Mouse (Mus musculus) E14TG2a.4 (cell line): ENCODE measurements around the gene Pidd1.

Source experiments
- H3K27me3 ChIP-seq: 2 replicates; pipeline ENCODE4 v1.6.1; 2014; ENCODE audit warnings: low read length, control low read depth; ENCODE audit not compliant: insufficient read depth
- H3K36me3 ChIP-seq: 2 replicates; pipeline ENCODE4 v1.6.1; 2014; ENCODE audit warnings: low read length, control low read depth; ENCODE audit not compliant: insufficient read depth
- H3K4me1 ChIP-seq: replicated peaks from 2 replicates; pipeline ENCODE4 v1.6.1; 2014; ENCODE audit warnings: low read depth, low read length, control low read depth
- H3K4me3 ChIP-seq: replicated peaks from 2 replicates; pipeline ENCODE4 v1.5.1; 2014; ENCODE audit warnings: mild to moderate bottlenecking, low read length
- H3K9me3 ChIP-seq: 2 replicates; pipeline ENCODE4 v1.6.1; 2014; ENCODE audit warnings: low read length, control low read depth
- CTCF ChIP-seq: conservative IDR thresholded peaks from 2 replicates; pipeline ENCODE4 v1.5.1; 2014; ENCODE audit warnings: low read length
- NANOG ChIP-seq: IDR thresholded peaks from 2 replicates; pipeline ENCODE4 v1.6.1; 2014; ENCODE audit warnings: borderline replicate concordance, low read length, mixed read lengths
- POU5F1 ChIP-seq: IDR thresholded peaks from 2 replicates; pipeline ENCODE4 v1.6.1; 2014; ENCODE audit warnings: low read length, borderline replicate concordance

Pidd1 gene

DNA sequence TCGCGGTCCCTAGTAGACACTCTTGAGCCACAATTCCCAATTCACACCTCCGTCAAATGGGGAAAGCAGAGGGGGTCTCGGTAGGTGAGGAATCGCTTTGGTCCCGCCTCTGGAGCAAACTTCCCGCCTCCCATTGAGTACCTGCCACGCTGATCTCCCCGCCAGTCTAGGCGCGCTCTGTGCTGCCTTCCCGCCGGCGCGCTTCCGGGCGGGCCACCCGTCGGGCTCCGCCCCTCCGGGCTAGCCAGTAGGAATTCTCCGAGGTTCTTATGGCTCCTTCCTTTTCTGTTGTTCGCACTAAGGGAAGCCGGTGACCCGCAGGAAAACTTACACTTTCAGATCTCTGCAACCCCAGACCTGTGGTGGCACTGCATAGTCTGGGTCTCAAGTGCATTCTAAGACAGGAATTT, at the start of gene Pidd1:
Gene Pidd1, minus strand, starts transcription at position 198 of the 410 bp plus-strand sequence.
- Histone ChIP-seq H3K9me3 (no peaks in the 10 kb centered on the region), H3K4me3 (peak within 1 kb of the TSS; percentile 87), H3K4me1 (peaks cover 76% of the 10 kb centered on the region), H3K27me3 (no peaks in the 10 kb centered on the region), H3K36me3 (peaks cover 53% of the 10 kb centered on the region)
- no peak for TF ChIP-seq POU5F1
- TF ChIP-seq CTCF = no peak
- TF ChIP-seq NANOG = no peak

DNA sequence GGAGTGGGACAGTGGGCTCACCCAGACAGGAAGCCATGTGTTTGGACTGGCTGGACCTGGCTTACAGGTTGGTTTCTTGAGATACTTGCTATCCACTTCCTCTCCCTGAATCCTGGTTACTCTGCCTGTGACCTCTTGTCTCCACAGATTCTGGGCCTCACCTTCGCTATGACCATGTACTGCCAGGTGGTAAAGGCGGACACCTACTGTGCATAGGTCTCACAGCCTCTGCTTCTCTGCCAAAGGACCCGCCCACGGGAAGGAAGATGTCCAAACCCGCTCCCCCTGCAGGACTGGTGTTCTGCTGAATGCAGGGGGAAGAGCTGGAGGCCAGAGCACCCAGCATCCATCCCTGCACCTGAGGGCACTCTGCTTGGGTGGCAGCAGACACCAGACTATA, 48.9 kb upstream of the Pidd1 start:
- TF ChIP-seq NANOG (no peak), POU5F1 (no peak), CTCF (no peak)
- H3K36me3 ChIP-seq = peaks cover 89% of the 10 kb centered on the region
- no peaks in the 10 kb centered on the region for H3K9me3 ChIP-seq
- H3K4me1 ChIP-seq = no peaks in the 10 kb centered on the region
- no peak overlapping the region for H3K4me3 ChIP-seq
- H3K27me3 ChIP-seq = no peaks in the 10 kb centered on the region

DNA sequence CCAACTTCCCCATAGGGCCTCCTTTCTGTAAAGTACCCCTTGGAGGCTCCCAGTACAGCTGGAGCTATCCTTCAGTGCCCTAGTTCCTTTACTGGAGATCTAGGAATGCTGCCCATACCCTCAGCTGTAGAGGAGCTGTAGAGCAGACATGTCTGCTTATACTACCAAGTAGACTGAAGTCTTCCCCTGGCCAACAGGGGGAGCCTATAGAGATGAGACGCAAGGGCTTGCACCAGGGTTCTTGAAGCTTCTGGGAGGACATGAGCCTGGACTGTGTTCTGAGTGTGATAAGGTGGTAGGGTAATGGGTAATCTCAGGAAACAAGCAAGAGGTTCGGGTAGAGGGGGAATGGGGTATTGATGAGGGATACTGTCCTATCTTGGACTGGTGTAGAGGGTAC, 47.3 kb upstream of the Pidd1 start:
- TF ChIP-seq CTCF (peak; percentile 34; the same call in 1 of the 2 replicates), NANOG (no peak)
- H3K4me1 ChIP-seq = no peaks in the 10 kb centered on the region
- H3K27me3 ChIP-seq = no peaks in the 10 kb centered on the region
- peaks cover 93% of the 10 kb centered on the region for H3K36me3 ChIP-seq
- no peak overlapping the region for H3K4me3 ChIP-seq
- no peaks in the 10 kb centered on the region for H3K9me3 ChIP-seq

DNA sequence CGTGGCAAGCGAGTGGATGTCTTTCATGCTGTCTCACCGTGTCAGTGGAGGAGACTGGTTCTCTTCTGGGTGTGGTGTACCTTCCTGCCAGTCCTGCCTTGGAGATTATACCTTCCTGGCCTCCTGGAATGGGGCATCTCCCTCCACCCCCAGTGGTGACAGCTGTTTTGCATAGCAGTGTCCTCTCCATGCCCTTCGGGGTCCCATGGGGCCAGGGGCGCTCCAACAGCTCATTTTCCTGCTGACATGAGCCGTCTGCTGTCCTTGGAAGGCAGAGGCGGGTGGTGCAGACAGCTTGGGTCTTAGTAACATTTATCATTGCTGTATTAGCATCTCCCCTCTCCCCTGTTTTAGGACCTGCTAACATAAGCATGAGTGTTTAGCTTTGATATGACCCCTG, 43.3 kb upstream of the Pidd1 start:
- no peaks in the 10 kb centered on the region for H3K9me3 ChIP-seq
- H3K36me3 ChIP-seq = peaks cover 76% of the 10 kb centered on the region
- peaks cover 14% of the 10 kb centered on the region for H3K4me1 ChIP-seq
- H3K4me3 ChIP-seq = no peak overlapping the region
- peaks cover 26% of the 10 kb centered on the region for H3K27me3 ChIP-seq
- TF ChIP-seq CTCF (no peak), NANOG (no peak), POU5F1 (no peak)

DNA sequence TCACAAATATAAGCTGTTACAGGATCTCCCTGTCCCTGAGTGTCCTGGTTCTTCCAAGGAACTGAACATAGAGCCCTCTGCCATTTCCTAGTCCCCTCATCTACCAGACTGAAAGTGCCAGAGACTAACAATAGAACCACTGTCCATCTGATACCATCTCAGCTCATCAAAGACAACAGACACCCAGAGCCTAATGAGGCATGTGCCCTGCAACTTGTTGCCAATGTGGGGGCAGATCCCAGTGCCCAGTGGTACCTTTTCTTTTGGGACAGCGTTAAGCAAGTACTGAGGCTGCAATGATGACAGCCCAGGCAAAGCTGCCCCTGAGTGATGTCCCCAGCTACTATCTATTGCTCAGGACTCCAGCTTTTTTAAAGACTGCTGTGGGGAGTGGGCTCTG, 42.4 kb upstream of the Pidd1 start:
- no peak for TF ChIP-seq CTCF
- no peak for TF ChIP-seq NANOG
- no peak for TF ChIP-seq POU5F1
- H3K9me3 ChIP-seq = no peaks in the 10 kb centered on the region
- peaks cover 32% of the 10 kb centered on the region for H3K27me3 ChIP-seq
- H3K36me3 ChIP-seq = peaks cover 67% of the 10 kb centered on the region
- H3K4me3 ChIP-seq = no peak overlapping the region
- H3K4me1 ChIP-seq = peaks cover 19% of the 10 kb centered on the region

DNA sequence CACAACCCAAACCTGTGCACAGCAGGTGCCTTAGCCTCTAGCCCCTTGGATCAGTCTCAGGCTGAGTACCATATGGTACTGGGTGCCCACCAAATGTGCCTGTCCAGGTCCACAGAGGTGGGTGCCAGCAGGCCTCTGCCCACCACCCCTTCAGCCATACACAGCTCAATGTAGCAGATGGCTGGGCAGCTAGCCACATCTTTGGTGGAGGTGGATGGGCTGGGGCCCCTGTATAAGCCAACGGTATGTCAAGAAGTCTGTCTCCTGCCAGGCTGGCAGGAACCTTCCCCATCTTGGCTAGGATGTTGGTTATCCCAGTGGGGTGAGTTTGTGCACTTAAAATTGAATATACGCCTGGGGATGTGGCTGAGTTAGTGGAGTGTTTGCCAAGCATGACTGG, 41.8 kb upstream of the Pidd1 start:
- H3K27me3 ChIP-seq = peaks cover 36% of the 10 kb centered on the region
- TF ChIP-seq CTCF (no peak), NANOG (no peak), POU5F1 (no peak)
- peaks cover 61% of the 10 kb centered on the region for H3K36me3 ChIP-seq
- no peaks in the 10 kb centered on the region for H3K9me3 ChIP-seq
- peaks cover 25% of the 10 kb centered on the region for H3K4me1 ChIP-seq
- no peak overlapping the region for H3K4me3 ChIP-seq

DNA sequence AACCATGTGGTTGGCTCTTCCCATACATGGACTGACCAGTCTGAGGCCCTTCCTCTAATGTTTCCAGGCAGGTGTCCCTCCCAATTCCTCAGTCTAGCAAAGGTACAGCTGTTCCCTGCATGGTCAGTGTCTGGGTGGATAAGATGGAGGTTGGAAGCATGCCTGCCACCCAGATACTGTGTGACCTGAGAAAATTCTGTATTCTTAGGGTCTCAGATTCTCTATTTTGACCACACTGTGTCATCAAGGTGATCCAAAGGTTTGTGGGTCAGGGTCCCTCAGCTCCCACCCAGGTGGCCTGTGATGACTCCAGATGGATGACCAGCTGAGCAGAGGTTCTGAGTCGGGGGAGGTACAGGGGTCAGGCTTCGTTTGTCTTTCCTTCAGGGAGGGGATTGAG, 41.4 kb upstream of the Pidd1 start:
- peaks cover 40% of the 10 kb centered on the region for H3K27me3 ChIP-seq
- TF ChIP-seq NANOG (no peak), CTCF (no peak), POU5F1 (no peak)
- H3K4me3 ChIP-seq = no peak overlapping the region
- peaks cover 28% of the 10 kb centered on the region for H3K4me1 ChIP-seq
- peaks cover 57% of the 10 kb centered on the region for H3K36me3 ChIP-seq
- no peaks in the 10 kb centered on the region for H3K9me3 ChIP-seq

DNA sequence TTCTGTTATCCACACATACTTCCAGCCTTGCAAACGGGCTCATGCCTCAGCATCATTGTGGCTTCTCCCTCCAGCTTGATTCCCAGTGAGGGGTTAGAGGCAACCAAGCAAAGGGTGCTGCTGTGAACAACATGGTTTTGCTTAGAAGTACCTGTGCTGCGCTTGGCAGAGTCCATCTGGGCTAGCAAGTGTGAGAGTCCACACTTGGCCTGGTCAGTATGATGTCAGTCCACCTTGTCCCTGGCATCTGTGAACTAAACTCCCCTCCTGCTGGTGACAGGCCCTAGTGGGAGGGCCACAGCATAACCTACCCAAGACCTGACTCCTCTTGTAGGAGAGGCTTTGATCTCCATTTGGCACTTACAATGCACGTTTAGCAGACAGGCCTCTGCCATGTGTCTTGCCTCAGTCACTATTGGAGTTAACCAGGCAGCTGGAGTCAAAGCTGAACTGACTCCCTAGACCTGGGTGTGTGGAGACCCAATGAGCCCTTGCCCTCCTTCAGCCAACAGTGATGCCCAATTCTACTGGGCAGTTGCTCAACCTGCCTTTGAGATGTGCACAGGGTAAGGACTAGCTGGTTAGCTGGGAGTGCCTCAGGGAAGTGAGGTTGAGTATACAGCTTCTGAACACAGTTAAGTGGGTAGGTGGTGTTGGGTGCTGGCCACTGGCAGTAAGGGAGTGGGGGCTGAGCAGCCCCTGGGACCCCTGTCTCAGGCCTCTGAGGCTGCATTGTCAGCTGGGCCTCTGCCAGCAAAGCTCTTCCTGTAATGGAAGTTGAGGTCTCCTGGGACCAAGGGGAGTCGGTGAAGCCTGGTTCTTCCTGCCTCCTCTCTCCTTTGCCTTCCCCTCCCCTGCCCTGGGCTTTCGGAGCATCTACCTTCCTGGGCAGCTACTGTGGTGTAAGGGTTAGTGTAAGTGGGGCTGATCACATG, 40.6 kb upstream of the Pidd1 start:
- peaks cover 44% of the 10 kb centered on the region for H3K27me3 ChIP-seq
- TF ChIP-seq CTCF (no peak), POU5F1 (no peak), NANOG (no peak)
- H3K36me3 ChIP-seq = peaks cover 49% of the 10 kb centered on the region
- H3K4me3 ChIP-seq = no peak overlapping the region
- no peaks in the 10 kb centered on the region for H3K9me3 ChIP-seq
- peaks cover 28% of the 10 kb centered on the region for H3K4me1 ChIP-seq

DNA sequence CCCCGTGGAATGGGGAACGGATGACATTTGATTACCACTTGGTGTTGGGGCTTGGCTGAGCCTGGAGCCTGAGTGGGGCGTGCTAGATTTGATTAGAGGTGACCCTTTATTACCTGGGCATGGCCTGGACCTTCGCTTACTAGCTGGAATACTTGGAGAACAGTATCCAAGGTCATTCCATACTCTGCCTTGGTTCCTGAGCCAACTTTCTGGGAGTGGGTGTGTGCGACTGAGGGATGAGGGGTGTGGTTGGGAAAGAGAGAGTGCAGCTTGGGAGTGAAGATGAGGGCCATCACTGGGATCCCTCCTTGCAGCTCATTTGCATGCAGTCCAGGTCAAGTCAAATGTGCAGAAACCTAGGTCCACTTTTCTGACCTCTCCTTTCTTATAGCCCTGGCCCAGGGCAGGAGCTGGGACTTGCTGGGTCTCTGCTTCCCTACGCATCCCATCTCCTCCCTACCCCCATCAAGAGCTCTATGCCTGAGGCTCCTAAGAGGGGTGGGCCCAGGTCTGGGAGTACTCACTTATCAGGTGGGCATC, 39.4 kb upstream of the Pidd1 start:
- Histone ChIP-seq H3K4me3 (peak overlapping the region; percentile 90), H3K9me3 (no peaks in the 10 kb centered on the region), H3K4me1 (peaks cover 32% of the 10 kb centered on the region), H3K27me3 (peaks cover 44% of the 10 kb centered on the region), H3K36me3 (peaks cover 43% of the 10 kb centered on the region)
- TF ChIP-seq POU5F1 = no peak
